Mouse (Mus musculus): ENCODE data around the gene Tctn3.
"Not testable (repeated sequence)": the region's sequence is repeated elsewhere in the genome, so short reads cannot be mapped to it uniquely, and the experiment has no call there.

Gene Tctn3

GRCm38 (mm10) chr19:40625935-40626334 lies 13.9 kb upstream of the Tctn3 start:
- no peak for DNase-seq (ENCODE audit: low spot score)

GRCm38 (mm10) chr19:40621616-40622015 lies 9.6 kb upstream of the Tctn3 start:
- not testable (repeated sequence) for DNase-seq (ENCODE audit: low spot score)

DNA sequence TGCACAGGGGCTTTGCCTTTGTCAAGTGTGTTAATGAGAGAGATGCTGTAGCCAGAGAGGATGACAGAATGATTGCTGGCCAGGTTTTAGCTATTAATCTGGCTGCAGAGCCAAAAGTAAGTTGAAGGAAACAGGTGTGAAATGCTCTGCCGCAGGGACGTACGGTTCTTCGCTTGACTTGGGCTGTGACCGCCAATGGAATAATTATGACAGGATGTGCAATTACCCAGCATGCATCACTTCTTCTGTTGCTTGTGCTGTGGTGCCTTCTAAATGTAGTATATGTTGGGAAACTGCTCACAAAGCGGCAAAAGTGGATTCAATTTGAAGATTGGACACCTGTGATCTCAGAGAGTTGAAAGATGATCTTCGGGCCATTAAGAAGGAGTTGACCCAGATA lies 4.0 kb upstream of the Tctn3 start:
- DNase-seq (ENCODE audit: low spot score): no peak

GRCm38 (mm10) chr19:40614811-40615210 lies 2.8 kb upstream of the Tctn3 start:
- DNase-seq (ENCODE audit: low spot score): no peak

DNA sequence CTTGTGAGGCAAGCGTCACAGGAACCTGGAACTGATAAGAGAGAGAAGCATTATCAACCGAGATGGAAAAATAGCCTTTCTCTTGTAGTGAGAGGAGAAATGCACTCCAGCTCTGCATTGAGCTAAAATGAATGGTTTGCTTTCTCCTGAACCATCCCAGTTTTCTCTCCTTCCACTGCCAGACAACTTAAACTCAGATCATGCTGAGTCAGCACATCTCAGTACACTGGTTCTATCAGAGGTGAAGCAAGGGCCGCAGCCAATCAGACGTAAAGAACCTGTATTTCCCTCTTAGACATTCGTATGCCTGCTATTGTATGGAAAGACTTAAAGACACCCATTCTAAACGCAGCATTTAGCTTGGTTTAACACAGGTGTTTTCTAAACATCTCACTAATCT lies 4.4 kb downstream of the Tctn3 start:
- no peak for DNase-seq (ENCODE audit: low spot score)

GRCm38 (mm10) chr19:40605189-40605588 lies 6.8 kb downstream of the Tctn3 start:
- DNase-seq (ENCODE audit: low spot score): no peak

DNA sequence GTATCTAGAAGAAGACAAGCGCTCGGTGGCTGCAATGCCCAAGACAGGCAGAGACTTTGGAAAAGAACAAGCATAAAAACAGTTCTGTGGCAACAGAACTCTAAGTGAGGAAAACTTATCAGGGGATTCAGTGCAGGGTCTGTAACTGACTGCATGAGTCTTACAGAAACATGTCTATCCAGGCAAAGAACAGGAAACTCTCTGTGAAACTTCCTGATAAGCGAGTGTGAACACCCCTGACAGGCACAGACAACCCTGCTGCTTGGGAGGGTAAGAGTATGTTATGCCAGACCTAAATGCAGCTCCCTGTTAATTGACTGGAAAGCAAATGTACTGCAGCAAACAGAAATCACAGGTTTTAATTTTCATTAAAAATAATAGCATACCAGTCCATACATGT lies 10.2 kb downstream of the Tctn3 start:
- DNase-seq (ENCODE audit: low spot score): no peak

DNA sequence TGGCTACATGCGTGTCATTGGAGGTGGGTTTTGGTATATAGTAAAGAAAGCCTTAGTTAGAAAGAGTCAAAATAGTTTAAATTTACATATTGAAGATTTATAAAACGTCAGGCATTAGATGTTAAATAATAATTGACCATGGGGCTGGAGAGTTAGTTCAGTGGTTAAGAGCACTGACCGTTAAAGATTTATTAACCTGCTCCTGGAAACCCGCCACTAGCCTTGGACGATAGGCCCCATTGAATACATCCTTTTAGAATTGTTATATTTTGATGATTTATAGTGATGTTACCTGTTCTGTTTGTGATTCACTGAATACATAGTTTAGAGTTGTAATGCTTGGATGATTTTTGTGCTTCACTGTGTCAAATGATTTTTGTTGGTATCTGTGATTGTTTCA lies 11.2 kb downstream of the Tctn3 start:
- not testable (repeated sequence) for DNase-seq (ENCODE audit: low spot score)

DNA sequence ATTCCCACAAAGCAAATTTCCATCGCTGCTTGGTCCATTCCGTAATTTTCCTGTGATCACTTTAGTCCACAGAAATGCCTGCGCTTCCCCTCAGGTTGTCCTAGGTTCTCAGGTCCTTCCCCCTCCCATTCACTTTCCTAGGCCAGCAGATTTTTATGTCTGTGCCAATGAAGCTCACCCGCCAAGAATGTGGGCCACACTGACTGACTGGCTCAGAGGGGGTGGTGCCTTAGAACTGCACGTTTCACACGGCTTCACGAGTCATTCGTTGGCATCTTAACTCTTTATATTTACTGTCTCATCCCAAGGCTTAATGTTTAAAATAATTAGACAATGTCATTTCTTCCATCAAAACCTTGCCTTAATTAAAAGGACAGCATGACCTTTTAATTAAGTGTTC lies 16.2 kb downstream of the Tctn3 start:
- DNase-seq (ENCODE audit: low spot score): no peak

DNA sequence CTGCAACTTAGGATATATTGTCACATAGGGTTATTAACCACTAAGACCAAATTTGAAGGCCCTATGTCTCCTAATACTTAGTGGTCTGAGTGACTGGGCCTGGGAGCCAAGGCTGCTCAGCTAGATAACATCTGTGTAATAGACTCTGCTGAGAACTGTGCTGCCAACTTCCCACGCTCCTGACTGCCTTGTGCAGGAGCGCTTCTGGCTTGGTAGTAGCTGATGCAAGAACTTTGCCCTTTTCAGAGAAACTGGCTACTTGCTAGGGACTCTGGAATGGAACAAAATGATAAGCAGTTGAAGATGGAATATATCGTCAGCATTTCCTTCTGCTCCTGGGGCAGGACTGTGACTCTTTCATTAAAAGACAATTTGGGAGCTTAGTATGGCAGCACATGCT lies 16.8 kb downstream of the Tctn3 start:
- no peak for DNase-seq (ENCODE audit: low spot score)

- DNase-seq (ENCODE audit: low spot score): no peak
Observed at GRCm38 (mm10) chr19:40589530-40589880, 22.5 kb downstream of the Tctn3 start.

DNA sequence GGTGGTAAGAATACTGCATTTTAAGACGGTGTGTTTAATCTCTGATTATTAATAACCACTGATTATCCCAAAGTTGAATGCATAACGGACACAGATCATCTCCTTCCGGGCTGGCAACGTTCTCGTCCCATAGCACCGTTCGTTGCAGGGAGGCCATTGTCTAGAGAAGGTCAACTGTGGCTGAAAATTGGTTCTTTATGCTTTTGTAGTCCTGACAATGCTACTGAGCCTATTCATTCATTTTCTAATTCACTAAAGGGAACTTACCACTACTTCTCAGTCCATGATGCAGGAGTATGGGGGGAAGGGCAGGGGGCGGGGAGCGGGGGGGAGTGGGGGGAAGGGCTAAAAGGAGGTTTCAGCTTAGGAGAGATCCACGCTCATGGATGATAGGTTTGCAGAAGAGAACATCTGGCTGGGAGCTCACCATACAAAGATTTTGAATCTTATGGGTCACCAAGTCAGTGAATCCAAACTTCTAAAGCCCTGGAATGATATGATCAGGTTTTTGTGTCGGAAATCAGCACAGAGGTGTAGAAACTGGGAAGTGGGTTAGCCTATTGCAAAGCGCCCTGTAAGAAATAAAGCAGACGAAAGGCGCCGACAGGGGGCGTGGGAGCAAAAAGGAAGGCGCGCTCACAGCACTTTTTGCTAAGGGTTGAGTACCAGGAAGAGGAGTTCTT lies 23.0 kb downstream of the Tctn3 start:
- peak; percentile 92 for DNase-seq (ENCODE audit: low spot score)

DNA sequence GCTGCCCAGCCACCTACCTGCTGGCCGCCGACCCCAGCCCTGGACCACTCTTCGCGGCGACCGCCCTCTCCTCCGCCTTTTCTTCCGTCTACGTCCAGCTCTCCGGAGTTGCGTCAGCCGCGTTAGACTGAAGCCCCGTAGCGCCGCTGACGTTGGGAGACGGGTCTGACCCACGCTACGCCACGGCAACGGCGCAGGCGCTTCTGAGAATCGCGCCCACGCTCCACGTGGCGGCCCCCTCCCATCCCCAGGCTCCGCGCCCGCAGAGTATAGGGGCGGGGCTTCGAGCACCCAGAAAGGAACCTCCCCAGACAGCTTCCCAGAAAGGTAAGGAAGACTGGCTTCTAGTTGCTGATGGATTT lies 23.8 kb downstream of the Tctn3 start, which contains the start of gene Aldh18a1:
Gene Aldh18a1 (minus strand): TSS at position 171 of the 362 bp plus-strand sequence.
- DNase-seq (ENCODE audit: low spot score): peak; percentile 91

DNA sequence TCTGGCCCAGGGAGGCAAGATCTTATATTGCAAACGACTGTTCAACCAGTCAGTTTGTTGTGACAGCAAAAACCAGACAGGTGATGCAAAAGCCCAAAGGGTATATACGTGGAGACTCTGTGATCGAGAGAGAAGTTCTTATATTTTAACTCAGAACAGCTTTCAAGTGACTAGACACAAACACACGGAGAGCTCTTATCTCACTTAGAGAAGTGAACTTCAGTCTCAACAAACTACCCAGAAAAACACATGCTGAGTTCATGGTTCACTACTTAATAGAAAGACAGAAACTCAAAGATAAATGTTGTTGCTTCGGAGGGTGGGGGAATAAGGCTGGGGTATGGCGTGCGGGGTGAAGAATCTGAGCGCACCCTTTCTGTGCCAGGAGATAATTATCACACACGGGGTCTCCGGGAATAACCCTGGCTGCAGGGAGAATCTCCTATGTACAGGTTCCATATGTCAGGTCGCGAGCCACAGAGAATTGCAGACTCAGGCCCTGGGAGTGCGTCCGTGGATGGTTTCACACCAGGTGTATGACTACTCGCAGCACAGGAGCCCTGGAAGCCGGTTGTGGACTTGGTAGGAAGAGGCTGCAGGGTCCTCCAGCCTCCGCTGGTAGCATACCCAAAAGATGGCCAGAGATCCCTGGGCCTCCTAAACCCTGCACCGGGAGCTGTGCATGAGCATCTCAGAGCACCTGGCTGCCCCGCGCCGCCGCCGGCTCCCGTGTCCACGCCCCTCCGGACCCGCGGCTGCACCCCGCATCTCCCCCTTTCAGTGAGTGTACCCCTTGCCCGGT lies 24.3 kb downstream of the Tctn3 start:
- no peak for DNase-seq (ENCODE audit: low spot score)

GRCm38 (mm10) chr19:40586908-40587307 lies 25.1 kb downstream of the Tctn3 start:
- no peak for DNase-seq (ENCODE audit: low spot score)

DNA sequence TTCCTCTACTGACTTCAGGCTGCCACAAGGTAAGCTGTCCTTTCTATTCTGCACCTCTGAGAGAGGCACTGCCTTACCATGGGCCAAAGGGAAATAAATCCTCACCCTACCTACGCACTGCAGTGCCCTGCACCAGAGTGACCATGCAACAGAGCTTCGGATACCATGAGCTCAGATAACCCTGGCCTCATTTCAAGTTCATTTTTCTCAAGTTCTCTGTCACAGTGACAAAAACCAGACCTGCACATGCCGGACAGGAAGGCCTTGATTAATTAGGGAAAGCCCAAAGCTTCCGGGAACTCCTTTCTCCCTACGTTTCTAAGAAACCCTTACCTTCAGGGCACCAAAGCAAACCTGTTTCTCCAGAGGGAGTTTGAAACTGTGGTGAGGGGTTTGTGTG lies 30.4 kb downstream of the Tctn3 start:
- DNase-seq (ENCODE audit: low spot score): no peak

GRCm38 (mm10) chr19:40580902-40581301 lies 31.1 kb downstream of the Tctn3 start:
- DNase-seq (ENCODE audit: low spot score): no peak

DNA sequence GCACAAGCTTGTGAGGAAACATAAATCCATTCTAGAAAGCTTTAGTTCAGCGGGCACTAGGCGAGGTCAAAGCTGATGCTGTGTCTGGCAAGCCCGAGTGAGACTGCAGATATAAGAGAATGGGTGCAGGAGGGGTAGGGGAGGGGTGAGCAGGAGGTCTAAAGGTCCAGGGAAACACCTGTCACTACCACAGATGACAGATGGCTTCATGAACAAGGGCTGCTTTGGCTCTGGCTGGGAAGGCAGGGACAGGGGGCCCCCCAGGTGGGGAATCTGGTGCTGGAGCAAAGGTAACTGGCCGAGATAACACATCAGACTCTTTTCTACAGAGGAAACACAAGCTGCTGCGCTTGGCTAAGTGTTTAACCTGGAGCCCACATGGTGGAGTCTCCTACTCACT lies 36.6 kb downstream of the Tctn3 start:
- no peak for DNase-seq (ENCODE audit: low spot score)

- no peak for DNase-seq (ENCODE audit: low spot score)
Observed at GRCm38 (mm10) chr19:40570726-40571125, 41.3 kb downstream of the Tctn3 start.

GRCm38 (mm10) chr19:40567616-40568015 lies 44.4 kb downstream of the Tctn3 start:
- no peak for DNase-seq (ENCODE audit: low spot score)

DNA sequence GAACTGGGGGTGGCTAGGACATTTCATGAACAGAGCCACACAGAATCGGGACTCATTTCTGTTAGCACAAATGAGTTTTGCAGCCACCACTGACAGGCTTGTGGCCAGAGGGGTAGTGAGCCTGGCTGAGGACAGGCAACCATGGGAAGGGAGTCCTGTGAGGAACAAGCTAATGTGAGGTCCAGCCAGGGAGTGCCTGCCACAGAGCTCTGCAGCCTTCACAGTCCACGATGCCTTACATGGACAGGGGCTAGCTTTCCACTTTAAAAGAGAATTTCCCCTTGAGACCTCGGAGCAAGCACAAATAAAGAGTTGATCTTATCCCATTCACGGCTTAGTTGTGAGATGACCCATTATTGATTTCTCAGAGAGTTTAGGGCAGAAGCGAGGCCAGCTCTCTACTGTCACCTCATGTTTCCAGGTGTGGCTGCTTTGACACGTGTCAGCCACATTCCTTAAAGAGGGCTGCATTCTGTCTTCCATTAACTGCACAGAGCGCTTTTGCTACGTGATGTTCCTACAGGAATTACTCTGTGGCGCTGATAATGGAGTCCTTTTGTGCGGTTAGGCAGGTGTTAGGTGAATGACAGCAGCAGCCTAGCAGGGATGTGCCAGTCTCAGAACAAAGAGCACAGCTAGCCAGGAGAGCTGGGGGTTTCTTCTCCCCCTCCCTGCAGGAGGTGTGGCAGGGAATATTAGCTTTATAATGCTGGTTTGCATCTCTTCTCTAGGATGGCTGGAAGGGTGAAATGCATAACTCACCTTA lies 48.0 kb downstream of the Tctn3 start:
- no peak for DNase-seq (ENCODE audit: low spot score)

GRCm38 (mm10) chr19:40561521-40561920 lies 50.5 kb downstream of the Tctn3 start:
- not testable (repeated sequence) for DNase-seq (ENCODE audit: low spot score)

- no peak for DNase-seq (ENCODE audit: low spot score)
Observed at GRCm38 (mm10) chr19:40556029-40556428, 56.0 kb downstream of the Tctn3 start.
